Mouse (Mus musculus): ENCODE results near the gene Hivep3. TPM values are rescaled to one million over a fixed set of nuclear protein-coding genes. Genes with fewer than 3 reads are reported as not detected.

The Hivep3 gene
- polyA plus RNA-seq, 1 experiment from 2014 or later: 8.2 TPM

GRCm38 (mm10) chr4:120150345-120150920, 416.8 kb downstream of the Hivep3 start:
- WGBS: 55% methylated on average over 6 of the region's 6 CpGs
- H3K27me3 ChIP-seq (replicated peaks; ENCODE audit: control insufficient read depth, insufficient read depth, low read length): 0 out of 2 replicates have a peak, but pooled peaks cover 4% of the 10 kb centered on the region
- no peak overlapping the region for H3K27ac ChIP-seq (replicated peaks; ENCODE audit: low read depth, low read length)
- no peak overlapping the region for H3K4me2 ChIP-seq (ENCODE audit: low read depth, low read length)
- ATAC-seq (ENCODE audit: low read depth): no peak
- no peaks in the 10 kb centered on the region for H3K36me3 ChIP-seq (ENCODE audit: control insufficient read depth, insufficient read depth, low read length)
- peaks cover 17% of the 10 kb centered on the region; the same call in 1 of the 2 replicates for H3K4me1 ChIP-seq (ENCODE audit: control insufficient read depth, insufficient read depth, low read length)
- H3K9ac ChIP-seq (ENCODE audit: low read depth, low read length): no peak overlapping the region
- H3K4me3 ChIP-seq (ENCODE audit: low read depth, low read length): no peak overlapping the region
- no peak for DNase-seq (ENCODE audit: low spot score)
- H3K9me3 ChIP-seq (ENCODE audit: control insufficient read depth, low read length): no peaks in the 10 kb centered on the region

GRCm38 (mm10) chr4:120151906-120152305, 418.3 kb downstream of the Hivep3 start:
- 84% methylated on average over 6 of the region's 6 CpGs for WGBS
- Histone ChIP-seq H3K27me3 (replicated peaks; ENCODE audit: control insufficient read depth, insufficient read depth, low read length) (0 out of 2 replicates have a peak, but pooled peaks cover 4% of the 10 kb centered on the region), H3K27ac (replicated peaks; ENCODE audit: low read depth, low read length) (no peak overlapping the region), H3K4me2 (ENCODE audit: low read depth, low read length) (no peak overlapping the region), H3K36me3 (ENCODE audit: control insufficient read depth, insufficient read depth, low read length) (no peaks in the 10 kb centered on the region), H3K4me1 (ENCODE audit: control insufficient read depth, insufficient read depth, low read length) (peaks cover 17% of the 10 kb centered on the region; the same call in 1 of the 2 replicates), H3K9me3 (ENCODE audit: control insufficient read depth, low read length) (no peaks in the 10 kb centered on the region), H3K9ac (ENCODE audit: low read depth, low read length) (no peak overlapping the region), H3K4me3 (ENCODE audit: low read depth, low read length) (no peak overlapping the region)
- ATAC-seq (ENCODE audit: low read depth) (no peak), DNase-seq (ENCODE audit: low spot score) (no peak)

GRCm38 (mm10) chr4:120152648-120153047, 419.1 kb downstream of the Hivep3 start:
- H3K9me3 ChIP-seq (ENCODE audit: control insufficient read depth, low read length): no peaks in the 10 kb centered on the region
- no peak overlapping the region for H3K4me2 ChIP-seq (ENCODE audit: low read depth, low read length)
- H3K4me3 ChIP-seq (ENCODE audit: low read depth, low read length): no peak overlapping the region
- 62% methylated on average over 4 of the region's 4 CpGs for WGBS
- peaks cover 17% of the 10 kb centered on the region; the same call in 1 of the 2 replicates for H3K4me1 ChIP-seq (ENCODE audit: control insufficient read depth, insufficient read depth, low read length)
- no peak overlapping the region for H3K9ac ChIP-seq (ENCODE audit: low read depth, low read length)
- no peak for ATAC-seq (ENCODE audit: low read depth)
- 0 out of 2 replicates have a peak, but pooled peaks cover 4% of the 10 kb centered on the region for H3K27me3 ChIP-seq (replicated peaks; ENCODE audit: control insufficient read depth, insufficient read depth, low read length)
- no peak for DNase-seq (ENCODE audit: low spot score)
- no peak overlapping the region for H3K27ac ChIP-seq (replicated peaks; ENCODE audit: low read depth, low read length)
- no peaks in the 10 kb centered on the region for H3K36me3 ChIP-seq (ENCODE audit: control insufficient read depth, insufficient read depth, low read length)

- no peak for ATAC-seq (ENCODE audit: low read depth)
- no peak overlapping the region for H3K27ac ChIP-seq (replicated peaks; ENCODE audit: low read depth, low read length)
- H3K4me2 ChIP-seq (ENCODE audit: low read depth, low read length): no peak overlapping the region
- no peaks in the 10 kb centered on the region for H3K36me3 ChIP-seq (ENCODE audit: control insufficient read depth, insufficient read depth, low read length)
- 0 out of 2 replicates have a peak, but pooled peaks cover 4% of the 10 kb centered on the region for H3K27me3 ChIP-seq (replicated peaks; ENCODE audit: control insufficient read depth, insufficient read depth, low read length)
- no peak overlapping the region for H3K9ac ChIP-seq (ENCODE audit: low read depth, low read length)
- WGBS: 73% methylated on average over 3 of the region's 3 CpGs
- peaks cover 8% of the 10 kb centered on the region; the same call in 1 of the 2 replicates for H3K4me1 ChIP-seq (ENCODE audit: control insufficient read depth, insufficient read depth, low read length)
- H3K9me3 ChIP-seq (ENCODE audit: control insufficient read depth, low read length): no peaks in the 10 kb centered on the region
- DNase-seq (ENCODE audit: low spot score): no peak
- H3K4me3 ChIP-seq (ENCODE audit: low read depth, low read length): no peak overlapping the region
These were observed 420.2 kb downstream of the Hivep3 start for GRCm38 (mm10) chr4:120153736-120154135.

- no peak overlapping the region for H3K4me2 ChIP-seq (ENCODE audit: low read depth, low read length)
- no peak overlapping the region for H3K4me3 ChIP-seq (ENCODE audit: low read depth, low read length)
- H3K4me1 ChIP-seq (ENCODE audit: control insufficient read depth, insufficient read depth, low read length): peaks cover 21% of the 10 kb centered on the region
- no peak overlapping the region for H3K9ac ChIP-seq (ENCODE audit: low read depth, low read length)
- H3K27me3 ChIP-seq (replicated peaks; ENCODE audit: control insufficient read depth, insufficient read depth, low read length): no peaks in the 10 kb centered on the region
- H3K9me3 ChIP-seq (ENCODE audit: control insufficient read depth, low read length): no peaks in the 10 kb centered on the region
- H3K27ac ChIP-seq (replicated peaks; ENCODE audit: low read depth, low read length): no peak overlapping the region
- 38% methylated on average over 5 of the region's 5 CpGs for WGBS
- no peak for DNase-seq (ENCODE audit: low spot score)
- ATAC-seq (ENCODE audit: low read depth): peak; percentile 48; the same call in 1 of the 2 replicates
- no peaks in the 10 kb centered on the region for H3K36me3 ChIP-seq (ENCODE audit: control insufficient read depth, insufficient read depth, low read length)
These were observed 425.2 kb downstream of the Hivep3 start for GRCm38 (mm10) chr4:120158714-120159310.

GRCm38 (mm10) chr4:120161166-120161949, 427.8 kb downstream of the Hivep3 start, which contains the start of gene Edn2:
TSS of gene Edn2 (plus strand) at chr4:120161206.
- peak; percentile 84 for ATAC-seq (ENCODE audit: low read depth)

GRCm38 (mm10) chr4:120162586-120162985, 429.0 kb downstream of the Hivep3 start:
- H3K4me3 ChIP-seq (ENCODE audit: low read depth, low read length): no peak overlapping the region; the same call in 1 of the 2 replicates
- no peaks in the 10 kb centered on the region for H3K36me3 ChIP-seq (ENCODE audit: control insufficient read depth, insufficient read depth, low read length)
- peak overlapping the region; percentile 61; the same call in 1 of the 2 replicates for H3K27ac ChIP-seq (replicated peaks; ENCODE audit: low read depth, low read length)
- H3K4me2 ChIP-seq (ENCODE audit: low read depth, low read length): peak overlapping the region; percentile 44; the same call in 1 of the 2 replicates
- DNase-seq (ENCODE audit: low spot score): no peak
- no peaks in the 10 kb centered on the region for H3K9me3 ChIP-seq (ENCODE audit: control insufficient read depth, low read length)
- H3K27me3 ChIP-seq (replicated peaks; ENCODE audit: control insufficient read depth, insufficient read depth, low read length): no peaks in the 10 kb centered on the region
- peaks cover 27% of the 10 kb centered on the region for H3K4me1 ChIP-seq (ENCODE audit: control insufficient read depth, insufficient read depth, low read length)
- no peak for ATAC-seq (ENCODE audit: low read depth)
- no peak overlapping the region for H3K9ac ChIP-seq (ENCODE audit: low read depth, low read length)
- 64% methylated on average over 8 of the region's 8 CpGs for WGBS

More at GRCm38 (mm10) chr4:120161166-120161949, 427.8 kb downstream of the Hivep3 start, which contains the start of gene Edn2:
- no peaks in the 10 kb centered on the region for H3K9me3 ChIP-seq (ENCODE audit: control insufficient read depth, low read length)
- peak; percentile 91 for DNase-seq (ENCODE audit: low spot score)
- no peaks in the 10 kb centered on the region for H3K27me3 ChIP-seq (replicated peaks; ENCODE audit: control insufficient read depth, insufficient read depth, low read length)
- peak within 1 kb of the TSS; percentile 44 for H3K4me2 ChIP-seq (ENCODE audit: low read depth, low read length)
- H3K4me1 ChIP-seq (ENCODE audit: control insufficient read depth, insufficient read depth, low read length): peaks cover 27% of the 10 kb centered on the region
- H3K4me3 ChIP-seq (ENCODE audit: low read depth, low read length): peak within 1 kb of the TSS; percentile 22; the same call in 1 of the 2 replicates
- no peaks in the 10 kb centered on the region for H3K36me3 ChIP-seq (ENCODE audit: control insufficient read depth, insufficient read depth, low read length)
- 45% methylated on average over 22 of the region's 29 CpGs for WGBS
- H3K9ac ChIP-seq (ENCODE audit: low read depth, low read length): 0 out of 2 replicates have a peak within 1 kb of the TSS, but pooled peaks have one; percentile 20
- no peak within 1 kb of the TSS; the same call in 1 of the 2 replicates for H3K27ac ChIP-seq (replicated peaks; ENCODE audit: low read depth, low read length)

- Histone ChIP-seq H3K4me3 (ENCODE audit: low read depth, low read length) (no peak overlapping the region), H3K9me3 (ENCODE audit: control insufficient read depth, low read length) (no peaks in the 10 kb centered on the region), H3K4me2 (ENCODE audit: low read depth, low read length) (peak overlapping the region; percentile 44), H3K4me1 (ENCODE audit: control insufficient read depth, insufficient read depth, low read length) (peaks cover 27% of the 10 kb centered on the region), H3K27me3 (replicated peaks; ENCODE audit: control insufficient read depth, insufficient read depth, low read length) (no peaks in the 10 kb centered on the region), H3K9ac (ENCODE audit: low read depth, low read length) (no peak overlapping the region), H3K36me3 (ENCODE audit: control insufficient read depth, insufficient read depth, low read length) (no peaks in the 10 kb centered on the region), H3K27ac (replicated peaks; ENCODE audit: low read depth, low read length) (peak overlapping the region; percentile 61; the same call in 1 of the 2 replicates)
- 38% methylated on average over 11 of the region's 11 CpGs for WGBS
- ATAC-seq (ENCODE audit: low read depth) (peak; percentile 28; the same call in 1 of the 2 replicates), DNase-seq (ENCODE audit: low spot score) (peak; percentile 80)
These were observed 429.7 kb downstream of the Hivep3 start for GRCm38 (mm10) chr4:120163242-120163641.
